ENCODE assay signal across 8 mouse cellular contexts in genomic region chr13:21233732-21234705, GRCm38 (mm10). TPM values are rescaled to one million over a fixed set of nuclear protein-coding genes. Genes with fewer than 3 reads are reported as not detected.
DNase-seq lines count a peak whose midpoint lies in the region; ATAC-seq and TF ChIP-seq lines count a peak whose summit lies in the region.

No protein-coding gene starts in this region.

- H3K4me3 ChIP-seq in bone marrow, adult 2 months (replicated peaks; ENCODE audit: control insufficient read depth, low read depth, low read length), result peak overlapping the region; percentile 56
- H3K4me3 ChIP-seq in embryonic facial prominence, embryonic 14.5 days (ENCODE audit: low read depth, low read length), result peak overlapping the region; percentile 55
- H3K4me3 ChIP-seq in limb, embryonic 13.5 days, result peak overlapping the region; percentile 49
- H3K4me3 ChIP-seq in midbrain, embryonic 15.5 days, result peak overlapping the region; percentile 47

- DNase-seq in 416B (ENCODE audit: low read depth), result peak; percentile 87
- peak; percentile 87 for DNase-seq in embryonic facial prominence, embryonic 14.5 days (ENCODE audit: low spot score)
- DNase-seq in heart, adult 8-10 months (ENCODE audit: low spot score), result peak; percentile 85
- peak; percentile 64 to 82 for DNase-seq in kidney, adult 8-10 months
- DNase-seq in spleen, adult 18-20 months, result peak; percentile 61 to 69

- H3K36me3 ChIP-seq in embryonic facial prominence, embryonic 14.5 days (ENCODE audit: control insufficient read depth, insufficient read depth, low read length), result no peaks in the 10 kb centered on the region
- H3K36me3 ChIP-seq in limb, embryonic 13.5 days, result no peaks in the 10 kb centered on the region
- H3K36me3 ChIP-seq in midbrain, embryonic 15.5 days (replicated peaks), result no peaks in the 10 kb centered on the region

- peak overlapping the region; percentile 82 for H3K4me2 ChIP-seq in embryonic facial prominence, embryonic 14.5 days (ENCODE audit: low read depth, low read length)
- peak overlapping the region; percentile 64 for H3K4me2 ChIP-seq in limb, embryonic 13.5 days (replicated peaks)
- H3K4me2 ChIP-seq in midbrain, embryonic 15.5 days, result peak overlapping the region; percentile 58

- H3K4me1 ChIP-seq in bone marrow, adult 2 months (ENCODE audit: control insufficient read depth, insufficient read depth, low read length), result no peaks in the 10 kb centered on the region
- no peaks in the 10 kb centered on the region for H3K4me1 ChIP-seq in embryonic facial prominence, embryonic 14.5 days (ENCODE audit: control insufficient read depth, insufficient read depth, low read length)
- H3K4me1 ChIP-seq in limb, embryonic 13.5 days, result no peaks in the 10 kb centered on the region
- H3K4me1 ChIP-seq in midbrain, embryonic 15.5 days, result peaks cover 6% of the 10 kb centered on the region; the same call in 1 of the 2 replicates

- ATAC-seq in embryonic facial prominence, embryonic 14.5 days (ENCODE audit: low read depth), result peak; percentile 97
- peak; percentile 88 for ATAC-seq in limb, embryonic 13.5 days (ENCODE audit: low FRiP score, low read depth)
- ATAC-seq in midbrain, embryonic 15.5 days (replicated peaks), result peak; percentile 95

- H3K27ac ChIP-seq in bone marrow, adult 2 months (ENCODE audit: control insufficient read depth, insufficient read depth, low read depth, low read length, poor library complexity), result no peak overlapping the region
- H3K27ac ChIP-seq in embryonic facial prominence, embryonic 14.5 days (replicated peaks; ENCODE audit: low read depth, low read length), result no peak overlapping the region
- no peak overlapping the region for H3K27ac ChIP-seq in limb, embryonic 13.5 days
- peak overlapping the region; percentile 66 for H3K27ac ChIP-seq in midbrain, embryonic 15.5 days

- peak overlapping the region; percentile 54 for H3K9ac ChIP-seq in embryonic facial prominence, embryonic 14.5 days (ENCODE audit: low read depth, low read length)
- H3K9ac ChIP-seq in limb, embryonic 13.5 days, result peak overlapping the region; percentile 1; the same call in 1 of the 2 replicates
- peak overlapping the region; percentile 48 for H3K9ac ChIP-seq in midbrain, embryonic 15.5 days

- TF ChIP-seq POLR2A in bone marrow, adult 2 months (IDR thresholded peaks at IDR 0.05; ENCODE audit: borderline replicate concordance, control insufficient read depth, low read depth, low read length), result no peak

- no peaks in the 10 kb centered on the region for H3K9me3 ChIP-seq in embryonic facial prominence, embryonic 14.5 days (ENCODE audit: control insufficient read depth, low read length)
- no peaks in the 10 kb centered on the region for H3K9me3 ChIP-seq in limb, embryonic 13.5 days
- H3K9me3 ChIP-seq in midbrain, embryonic 15.5 days, result no peaks in the 10 kb centered on the region

- H3K27me3 ChIP-seq in embryonic facial prominence, embryonic 14.5 days (replicated peaks; ENCODE audit: control insufficient read depth, insufficient read depth, low read length), result no peaks in the 10 kb centered on the region
- H3K27me3 ChIP-seq in limb, embryonic 13.5 days, result no peaks in the 10 kb centered on the region
- no peaks in the 10 kb centered on the region for H3K27me3 ChIP-seq in midbrain, embryonic 15.5 days (replicated peaks)

- WGBS in bone marrow, adult 2 months, result under 1% methylated on average over 43 of the region's 43 CpGs
- under 1% methylated on average over 43 of the region's 43 CpGs for WGBS in embryonic facial prominence, embryonic 14.5 days
- under 1% methylated on average over 43 of the region's 43 CpGs for WGBS in limb, embryonic 13.5 days
- WGBS in midbrain, embryonic 15.5 days, result under 1% methylated on average over 43 of the region's 43 CpGs

- TF ChIP-seq CTCF in bone marrow, adult 2 months (IDR thresholded peaks at IDR 0.05; ENCODE audit: control insufficient read depth, insufficient read depth, low read length), result peak; percentile 64

RNA-seq across cellular contexts. Expression of gene Trim27, which starts 54.8 kb away (rescaled TPM):
- polyA plus RNA-seq in bone marrow, adult 2 months (2011; ENCODE audit: insufficient read depth, insufficient read length, low replicate concordance, missing spikeins), result 41.4 and 45.6 TPM in 2 replicates
- polyA plus RNA-seq in embryonic facial prominence, embryonic 14.5 days (2014; fragmentation: Nextera tagmentation; extraction: Ambion mirVana), result 111 and 127 TPM in 2 replicates
- 10 to 100 TPM; 17.7 to 20.3 (median 19.3) TPM for total RNA-seq in heart, adult 8-10 months (2022)
- polyA plus RNA-seq in limb, embryonic 13.5 days (2015; fragmentation: Nextera tagmentation; extraction: Ambion mirVana), result 139 and 140 TPM in 2 replicates
- 81.0 and 89.9 TPM in 2 replicates for polyA plus RNA-seq in midbrain, embryonic 15.5 days (2015; fragmentation: Nextera tagmentation; extraction: Ambion mirVana)

RNA-seq across cellular contexts. Expression of gene Gpx5, which starts 58.5 kb away (rescaled TPM):
- polyA plus RNA-seq in bone marrow, adult 2 months (2011; ENCODE audit: insufficient read depth, insufficient read length, low replicate concordance, missing spikeins), result not detected in 2 replicates
- not detected in 2 replicates for polyA plus RNA-seq in embryonic facial prominence, embryonic 14.5 days (2014; fragmentation: Nextera tagmentation; extraction: Ambion mirVana)
- not detected for total RNA-seq in heart, adult 8-10 months (2022)
- polyA plus RNA-seq in limb, embryonic 13.5 days (2015; fragmentation: Nextera tagmentation; extraction: Ambion mirVana), result not detected in 2 replicates
- polyA plus RNA-seq in midbrain, embryonic 15.5 days (2015; fragmentation: Nextera tagmentation; extraction: Ambion mirVana), result not detected in 2 replicates

Comparison
In these comparisons a context has a peak if more than half of its experiments do, and no peak if none do; other contexts are left out.
1. H3K9ac ChIP-seq: peak in every context shown above with its lines; median percentile 54 in embryonic facial prominence, embryonic 14.5 days; 48 in midbrain, embryonic 15.5 days; 1 in limb, embryonic 13.5 days.